Mouse (Mus musculus): ENCODE measurements at regions not wholly inside any gene's neighbourhood (a gene's known extent, or its start where the extent isn't known, plus 50 kb on each side); places are given as distances from the start of the nearest gene placed in this dataset.
"Not testable (repeated sequence)": the region's sequence is repeated elsewhere in the genome, so short reads cannot be mapped to it uniquely, and the experiment has no call there.

DNA sequence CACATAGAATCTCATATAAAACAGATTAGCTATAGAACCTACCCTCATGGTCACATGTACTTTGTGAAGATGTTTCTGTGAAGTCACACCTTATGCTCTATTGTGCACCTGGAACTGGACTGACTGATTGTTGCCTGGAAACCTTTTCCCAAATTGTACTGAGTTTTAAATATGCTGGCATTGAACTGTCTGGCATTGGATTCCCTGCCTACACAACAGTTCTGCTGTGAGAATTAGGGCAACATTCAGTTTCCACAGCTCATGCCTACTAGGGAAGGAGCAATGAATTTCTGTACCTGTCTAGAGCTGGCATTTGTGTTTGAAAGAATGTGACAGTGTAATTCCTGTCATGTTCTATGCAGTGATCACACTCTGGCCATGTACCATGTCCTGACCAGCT lies 60.4 kb upstream of the Poc5 start:
- no peak for DNase-seq

DNA sequence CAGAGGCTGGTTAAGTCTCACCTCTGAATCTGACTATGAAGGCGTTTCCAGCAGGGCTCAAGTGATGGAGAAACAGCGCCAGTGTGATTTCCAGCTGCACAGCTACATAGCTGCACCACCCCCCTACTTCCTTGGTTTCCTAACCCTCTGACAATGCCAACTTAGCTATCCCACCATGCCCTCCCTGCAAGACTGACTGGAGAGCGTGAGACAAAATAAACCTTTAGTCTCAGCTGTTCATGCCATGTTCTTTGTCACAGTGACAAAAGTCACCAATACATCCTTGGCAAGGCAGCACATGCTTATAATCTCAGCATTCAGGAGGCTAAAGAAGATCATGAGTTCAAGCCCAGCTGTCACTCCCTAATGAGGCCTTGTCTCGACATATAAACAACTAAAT lies 63.5 kb upstream of the Poc5 start:
- no peak for DNase-seq

DNA sequence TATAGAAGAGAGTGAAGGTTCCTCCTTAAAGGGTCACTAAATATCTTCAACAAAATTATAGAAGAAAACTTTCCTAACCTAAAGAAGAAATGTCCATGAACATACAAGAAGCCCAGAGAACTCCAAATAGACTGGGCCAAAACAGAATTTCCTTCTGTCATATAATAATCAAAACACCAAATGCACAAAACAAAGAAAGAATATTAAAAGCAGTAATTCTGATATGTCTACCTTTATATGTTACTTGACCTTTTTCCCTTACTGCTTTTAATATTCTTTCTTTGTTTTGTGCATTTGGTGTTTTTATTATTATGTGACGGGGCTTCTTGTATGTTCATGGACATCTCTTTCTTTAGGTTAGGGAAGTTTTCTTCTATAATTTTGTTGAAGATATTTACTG lies 70.9 kb upstream of the Poc5 start:
- not testable (repeated sequence) for DNase-seq

DNA sequence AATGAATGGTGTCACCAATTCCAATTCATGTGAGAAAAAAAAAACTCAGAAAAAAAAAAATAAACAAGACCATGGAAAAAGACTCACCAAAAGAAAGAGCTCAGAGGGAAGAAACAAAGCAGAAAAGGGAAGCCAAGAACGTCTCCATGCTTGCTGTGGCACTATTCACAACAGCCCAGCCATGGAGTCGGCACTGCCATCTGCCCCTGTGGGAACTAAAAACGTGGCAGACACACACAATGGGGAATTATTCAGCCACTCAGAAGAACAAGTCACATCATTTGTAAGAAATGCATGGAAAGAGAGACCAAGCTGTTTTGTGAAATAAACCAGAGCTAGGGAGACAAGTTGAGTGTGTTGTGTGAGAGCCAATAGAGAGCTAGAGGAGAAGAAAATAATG lies 74.9 kb upstream of the Poc5 start:
- no peak for DNase-seq

DNA sequence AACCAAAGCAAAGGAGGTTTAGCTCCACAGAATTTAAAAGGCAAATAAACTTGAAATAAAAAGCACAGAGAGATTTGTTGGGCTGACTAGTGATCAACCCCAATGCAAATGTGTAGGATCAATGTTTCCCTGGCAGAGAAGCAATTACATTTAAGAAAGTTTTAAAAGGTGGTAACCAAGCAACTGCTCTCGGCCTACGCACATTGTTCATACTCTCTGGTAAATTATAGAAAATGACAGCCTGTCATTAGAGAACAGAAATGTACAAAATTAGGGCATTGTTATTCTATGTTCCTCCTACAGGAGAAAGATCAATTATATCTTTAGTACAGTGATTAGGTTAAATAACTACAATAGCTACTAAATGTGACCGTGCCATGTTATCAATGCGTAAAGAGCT lies 85.6 kb upstream of the Poc5 start:
- DNase-seq: no peak

DNA sequence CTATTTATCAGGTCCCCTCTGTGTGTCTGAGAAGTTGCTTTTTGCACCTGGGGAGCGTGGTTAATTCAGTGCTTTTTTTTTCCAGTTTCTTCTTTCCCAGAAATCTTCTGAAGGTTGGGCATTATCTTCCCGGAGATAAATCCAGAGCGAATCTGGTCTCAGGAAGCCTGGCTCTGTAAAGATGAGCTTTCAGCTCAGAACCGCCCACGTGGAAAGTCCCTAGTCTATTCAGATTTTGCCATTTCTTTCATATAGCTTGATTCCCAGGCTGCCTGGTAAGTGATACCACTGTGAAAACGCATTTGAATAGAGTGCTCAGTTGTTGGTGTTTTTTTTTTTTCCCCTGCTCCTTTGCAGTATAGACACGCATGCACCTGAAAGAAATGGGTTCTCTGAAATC lies 100.3 kb upstream of the Poc5 start:
- no peak for DNase-seq

DNA sequence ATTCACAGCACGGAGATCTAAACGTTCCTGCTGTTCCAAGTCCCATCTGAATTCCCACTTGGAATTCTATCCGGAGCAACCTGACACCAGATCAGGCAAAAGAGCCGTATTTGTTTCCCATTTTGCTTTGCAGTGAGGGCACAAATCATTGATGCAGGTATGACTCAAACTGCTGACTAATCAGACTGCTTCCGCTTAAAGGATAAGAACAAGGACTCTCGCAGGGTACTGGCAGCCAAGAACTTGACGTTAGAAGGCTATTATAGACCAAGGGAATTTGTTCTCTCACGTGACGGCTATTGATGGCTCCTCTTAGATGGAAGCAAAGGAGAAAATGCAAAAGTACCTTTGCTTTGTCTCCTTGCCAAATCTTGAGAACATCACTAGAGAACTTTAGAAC lies 118.1 kb upstream of the Poc5 start:
- no peak for DNase-seq

DNA sequence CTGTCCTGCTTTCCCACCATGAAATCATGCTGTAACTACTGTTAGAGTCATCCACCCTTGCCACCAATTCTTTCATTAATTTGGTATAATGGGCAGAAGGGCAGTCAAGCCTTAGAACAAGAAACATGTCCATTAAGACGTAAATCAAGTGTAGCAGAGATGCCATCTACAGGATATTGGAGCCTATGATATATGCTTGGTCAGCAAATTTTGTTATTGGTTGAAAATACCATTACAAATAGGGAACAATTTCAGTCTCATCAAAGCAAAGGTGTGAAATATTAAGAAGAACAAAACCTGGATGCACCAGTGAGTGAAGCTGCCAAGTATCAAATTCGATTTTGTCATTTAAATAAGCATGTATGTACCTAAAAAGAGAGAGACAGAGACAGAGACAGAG lies 123.6 kb upstream of the Sv2c start:
- no peak for DNase-seq

DNA sequence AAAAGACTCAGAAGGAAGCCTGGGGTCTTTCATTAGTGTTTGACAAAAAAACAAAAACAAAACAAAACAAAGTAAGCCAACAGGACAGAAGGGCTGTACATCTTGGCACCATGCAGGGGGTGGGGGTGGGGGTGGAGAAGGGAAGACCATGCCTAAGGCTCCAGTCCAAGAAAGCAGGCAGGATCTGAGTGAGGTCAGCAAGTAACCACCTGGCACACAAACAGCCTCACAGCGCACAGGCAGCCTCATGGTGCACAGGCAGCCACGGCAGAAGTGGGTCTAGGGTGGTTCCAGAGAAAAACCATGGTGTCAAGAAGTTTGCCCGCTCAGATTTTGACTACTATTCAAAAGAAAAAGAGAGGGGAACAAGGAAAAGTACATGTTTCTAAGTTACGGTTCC lies 122.0 kb upstream of the Sv2c start:
- no peak for DNase-seq

DNA sequence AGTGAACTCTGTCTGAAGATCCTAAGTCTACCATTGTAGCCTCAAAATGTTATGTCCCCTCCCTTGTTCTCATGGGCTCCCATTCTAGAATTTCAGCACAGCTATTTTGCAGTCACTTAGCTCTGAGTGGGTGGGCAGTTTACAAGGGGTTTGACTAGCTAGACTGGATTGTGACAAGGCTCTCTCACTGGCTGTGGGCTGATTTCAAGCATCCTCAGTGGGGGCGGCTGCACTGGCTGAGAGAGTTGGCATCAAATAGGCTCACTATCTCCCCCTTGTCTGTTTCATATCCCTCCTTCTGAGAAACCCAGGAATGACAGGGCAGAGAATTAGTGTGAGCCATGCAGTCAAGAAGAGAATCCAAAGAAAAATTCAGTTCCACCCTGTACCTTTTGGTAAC lies 88.4 kb upstream of the Sv2c start:
- DNase-seq: no peak

DNA sequence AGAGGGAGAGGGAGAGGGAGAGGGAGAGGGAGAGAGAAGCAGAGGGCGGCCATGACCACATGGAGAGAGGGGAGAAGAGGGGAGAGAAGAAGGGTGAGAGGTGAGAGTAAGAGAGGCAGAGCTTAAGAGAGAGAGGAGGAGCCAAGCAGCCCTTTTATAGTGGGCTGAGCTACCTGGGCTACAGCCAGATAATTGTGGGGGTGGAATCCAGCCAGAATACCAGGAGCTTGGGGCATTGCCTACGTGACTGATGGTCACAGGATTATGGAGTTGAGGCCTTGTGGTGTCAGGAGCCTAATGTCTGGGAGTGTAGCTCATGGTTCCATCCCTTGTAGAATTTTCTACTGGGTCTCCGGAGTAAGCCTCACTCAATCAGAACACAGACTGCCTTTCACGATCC lies 83.1 kb upstream of the Sv2c start:
- peak in 1 of 2 experiments; percentile 17 for DNase-seq

DNA sequence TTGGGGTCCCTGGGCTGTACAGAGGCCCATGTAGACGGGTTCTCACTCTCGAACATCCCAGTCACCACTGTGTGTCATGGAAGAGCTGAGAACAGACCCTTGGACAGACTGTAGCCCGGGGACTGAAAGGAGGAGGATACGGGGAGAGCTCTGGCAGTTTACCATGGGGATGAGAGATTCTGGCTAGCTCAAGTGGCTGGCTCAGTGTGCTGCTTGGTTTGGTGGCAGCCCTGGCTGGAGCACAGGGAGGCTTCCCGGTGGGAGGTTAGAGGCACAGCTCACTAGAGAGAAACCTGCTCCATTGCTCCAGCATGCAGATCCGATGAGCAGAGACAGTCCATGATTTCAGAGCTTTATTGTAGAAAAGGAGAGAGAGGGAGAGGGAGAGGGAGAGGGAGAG lies 82.7 kb upstream of the Sv2c start:
- DNase-seq: peak; percentile 44 to 57

DNA sequence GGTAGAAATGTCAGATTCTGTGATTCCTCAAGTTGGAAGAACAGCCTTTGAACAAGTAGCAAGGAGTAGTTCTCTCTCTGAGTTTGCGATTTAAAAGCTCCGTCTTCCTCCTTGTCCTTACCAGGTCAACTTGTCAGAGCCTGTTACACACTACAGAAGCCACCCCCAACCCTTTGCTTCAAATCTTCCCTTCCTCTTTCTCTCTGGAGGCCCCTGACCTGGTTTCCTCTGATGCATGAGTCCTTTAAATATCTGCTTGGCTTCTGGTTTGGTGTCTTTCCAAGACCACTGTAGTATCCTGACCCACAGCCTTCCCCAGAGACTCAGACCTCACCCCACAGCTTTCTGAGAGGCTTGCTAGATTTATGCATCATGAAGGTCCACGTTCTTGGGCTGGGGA lies 73.7 kb upstream of the Sv2c start:
- no peak for DNase-seq

DNA sequence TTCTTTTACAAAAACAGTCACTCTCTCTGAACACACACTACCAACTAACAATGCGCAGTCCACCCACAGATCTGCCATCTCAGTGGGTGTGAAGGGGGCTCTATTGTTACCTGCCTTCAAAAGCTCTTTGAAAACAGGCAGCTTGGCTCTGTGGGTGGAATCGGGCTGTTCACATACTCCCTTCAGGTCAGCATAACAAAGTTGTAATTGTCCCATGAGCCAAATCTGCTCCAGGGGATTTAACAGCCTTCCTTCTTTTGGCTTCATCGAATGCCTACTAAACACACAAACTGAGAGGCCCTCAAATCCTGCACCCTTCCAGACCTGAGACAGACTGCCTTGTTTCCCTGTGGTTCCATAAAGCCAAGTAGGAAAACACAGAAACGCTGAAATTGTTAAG lies 56.2 kb upstream of the Sv2c start:
- DNase-seq: no peak
